Mouse (Mus musculus): ENCODE data around the gene Wnt5b.
"Not testable (repeated sequence)": the region's sequence is repeated elsewhere in the genome, so short reads cannot be mapped to it uniquely, and the experiment has no call there.

The Wnt5b gene

GRCm38 (mm10) chr6:119486381-119487084, 57.6 kb downstream of the Wnt5b start:
- no peak for ATAC-seq (ENCODE audit: low TSS enrichment)

GRCm38 (mm10) chr6:119485486-119485885, 58.7 kb downstream of the Wnt5b start:
- ATAC-seq (ENCODE audit: low TSS enrichment), result no peak

DNA sequence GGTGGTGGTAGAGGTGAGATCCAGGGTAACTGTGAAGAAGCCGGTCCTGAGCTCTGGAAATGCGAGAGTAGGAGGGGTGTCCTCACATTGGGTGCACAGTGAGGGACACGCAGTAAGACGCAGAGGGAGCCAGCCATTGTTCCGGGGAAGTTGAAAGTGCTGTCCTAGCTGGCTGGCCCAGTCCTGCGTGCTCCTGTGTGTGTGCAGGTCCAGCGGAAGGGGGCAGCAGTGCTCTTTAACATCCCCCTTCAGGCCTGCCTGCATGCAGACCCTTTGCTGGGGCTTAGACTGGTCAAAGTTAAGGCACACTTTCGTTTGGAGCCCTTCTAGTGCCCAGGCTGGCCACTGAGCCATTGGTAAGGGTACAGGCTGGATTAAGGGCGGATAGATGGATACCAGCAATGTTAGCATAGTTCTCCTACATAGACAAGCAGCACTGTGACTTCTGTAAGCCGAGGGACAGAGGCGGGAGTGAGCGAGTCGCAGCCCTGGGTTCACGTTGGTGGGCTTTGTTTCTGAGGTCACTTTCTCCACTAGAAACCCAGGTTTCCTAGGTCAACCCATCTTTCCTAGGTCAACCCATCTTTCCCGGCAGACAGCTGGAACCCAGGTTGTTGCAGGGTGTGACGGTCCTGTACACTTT, 61.1 kb downstream of the Wnt5b start:
- peak; percentile 17; the same call in 1 of the 2 replicates for ATAC-seq (ENCODE audit: low TSS enrichment)

- not testable (repeated sequence) for ATAC-seq (ENCODE audit: low TSS enrichment)
These were observed 62.3 kb downstream of the Wnt5b start for GRCm38 (mm10) chr6:119481741-119482390.

GRCm38 (mm10) chr6:119480706-119481331, 63.3 kb downstream of the Wnt5b start:
- no peak for ATAC-seq (ENCODE audit: low TSS enrichment)

DNA sequence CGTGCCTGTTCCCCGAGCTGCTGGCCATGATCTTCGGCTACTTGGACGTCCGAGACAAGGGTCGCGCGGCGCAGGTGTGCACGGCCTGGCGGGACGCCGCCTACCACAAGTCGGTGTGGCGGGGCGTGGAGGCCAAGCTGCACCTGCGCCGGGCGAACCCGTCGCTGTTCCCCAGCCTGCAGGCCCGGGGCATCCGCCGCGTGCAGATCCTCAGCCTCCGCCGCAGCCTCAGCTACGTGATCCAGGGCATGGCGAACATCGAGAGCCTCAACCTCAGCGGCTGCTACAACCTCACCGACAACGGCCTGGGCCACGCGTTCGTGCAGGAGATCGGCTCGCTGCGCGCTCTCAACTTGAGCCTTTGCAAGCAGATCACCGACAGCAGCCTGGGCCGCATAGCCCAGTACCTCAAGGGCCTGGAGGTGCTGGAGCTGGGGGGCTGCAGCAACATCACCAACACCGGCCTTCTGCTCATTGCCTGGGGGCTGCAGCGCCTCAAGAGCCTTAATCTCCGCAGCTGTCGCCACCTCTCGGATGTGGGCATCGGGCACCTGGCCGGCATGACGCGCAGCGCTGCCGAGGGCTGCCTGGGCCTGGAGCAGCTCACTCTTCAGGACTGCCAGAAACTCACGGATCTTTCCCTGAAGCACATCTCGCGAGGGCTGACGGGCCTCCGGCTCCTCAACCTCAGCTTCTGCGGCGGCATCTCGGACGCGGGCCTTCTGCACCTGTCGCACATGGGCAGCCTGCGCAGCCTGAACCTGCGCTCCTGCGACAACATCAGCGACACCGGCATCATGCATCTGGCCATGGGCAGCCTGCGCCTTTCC, 64.1 kb downstream of the Wnt5b start:
- peak; percentile 17 for ATAC-seq (ENCODE audit: low TSS enrichment)

DNA sequence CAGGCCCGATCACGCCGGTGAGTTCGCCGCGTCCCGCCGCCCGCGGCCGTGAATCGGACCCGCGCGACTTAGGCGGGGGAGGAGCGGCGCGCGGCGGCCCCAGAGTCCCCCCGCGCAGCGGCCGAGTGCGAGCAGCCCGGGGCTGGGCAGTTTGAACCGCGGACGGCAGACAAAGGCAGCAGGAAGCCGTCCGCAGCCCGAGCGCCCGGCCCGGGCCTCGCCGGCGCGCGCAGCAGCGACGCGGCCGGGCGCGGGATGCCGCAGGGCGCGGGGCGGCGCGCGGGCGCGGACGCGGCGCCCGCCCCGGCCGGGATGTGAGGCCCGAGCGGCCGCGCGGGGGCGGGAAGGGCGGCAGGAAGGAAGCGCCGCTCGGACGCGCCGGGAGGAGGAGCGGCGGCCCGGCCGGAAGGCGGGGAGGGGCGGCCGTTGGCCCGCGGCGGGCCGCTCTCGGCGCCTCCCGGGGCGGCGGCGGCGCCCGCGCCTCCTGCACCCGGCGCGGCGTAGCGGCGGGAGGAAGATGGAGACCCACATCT, 64.7 kb downstream of the Wnt5b start, which contains the start of gene Fbxl14:
TSS of gene Fbxl14 (plus strand) at position 326 of the 533 bp plus-strand sequence.
- peak; percentile 67 for ATAC-seq (ENCODE audit: low TSS enrichment)

GRCm38 (mm10) chr6:119478560-119479342, 65.4 kb downstream of the Wnt5b start:
- peak; percentile 75 for ATAC-seq (ENCODE audit: low TSS enrichment)

DNA sequence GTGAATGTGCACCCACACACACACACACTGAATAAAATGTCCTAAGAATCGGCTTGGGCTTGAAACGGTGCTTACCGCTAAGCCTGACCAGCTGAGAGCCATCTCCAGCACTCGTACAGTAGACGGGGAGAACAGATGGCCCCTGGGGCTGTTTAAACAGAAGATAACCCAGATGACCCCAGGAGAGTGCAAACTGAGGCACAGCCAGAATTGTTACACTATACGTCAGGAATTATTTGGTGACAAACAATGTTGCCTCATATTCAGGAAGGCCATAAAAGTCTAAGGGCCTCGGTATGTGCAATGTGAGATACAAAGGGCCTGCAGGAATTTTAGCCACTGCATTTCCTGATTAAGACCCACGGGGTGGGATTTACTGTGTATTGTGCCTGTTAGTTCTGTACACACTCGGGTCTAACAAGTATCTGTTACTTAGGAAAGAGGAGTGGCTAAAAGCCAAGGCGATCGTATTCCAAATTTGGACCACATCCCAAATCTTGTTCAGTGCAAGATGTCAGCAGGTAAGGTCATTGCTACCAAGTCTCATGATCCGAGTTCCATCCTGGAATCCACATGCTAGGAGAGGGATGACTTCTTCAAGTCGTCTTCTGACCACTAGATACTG, 66.3 kb downstream of the Wnt5b start:
- ATAC-seq (ENCODE audit: low TSS enrichment), result no peak

- no peak for ATAC-seq (ENCODE audit: low TSS enrichment)
These were observed 68.2 kb downstream of the Wnt5b start for GRCm38 (mm10) chr6:119475988-119476387.

DNA sequence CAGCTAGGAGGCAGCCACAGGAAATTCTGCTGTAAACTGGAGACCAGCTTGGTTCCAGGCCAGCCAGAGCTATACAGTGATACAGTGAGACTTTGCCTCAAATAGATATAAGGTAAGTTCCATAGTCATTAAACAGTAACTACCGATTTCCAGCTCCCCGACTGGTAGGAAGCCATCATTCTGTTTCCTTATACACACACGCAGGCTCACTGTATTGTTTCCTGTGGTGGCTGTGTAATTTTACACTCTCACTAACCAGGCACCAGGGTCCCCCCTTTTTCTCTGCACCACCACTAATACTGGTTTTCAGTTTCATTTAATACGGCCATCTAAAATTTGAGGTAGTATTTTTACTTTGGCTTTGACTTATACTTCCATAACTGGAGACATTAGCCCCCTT, 70.2 kb downstream of the Wnt5b start:
- ATAC-seq (ENCODE audit: low TSS enrichment), result no peak

- no peak for ATAC-seq (ENCODE audit: low TSS enrichment)
These were observed 70.7 kb downstream of the Wnt5b start for GRCm38 (mm10) chr6:119473446-119473845.

DNA sequence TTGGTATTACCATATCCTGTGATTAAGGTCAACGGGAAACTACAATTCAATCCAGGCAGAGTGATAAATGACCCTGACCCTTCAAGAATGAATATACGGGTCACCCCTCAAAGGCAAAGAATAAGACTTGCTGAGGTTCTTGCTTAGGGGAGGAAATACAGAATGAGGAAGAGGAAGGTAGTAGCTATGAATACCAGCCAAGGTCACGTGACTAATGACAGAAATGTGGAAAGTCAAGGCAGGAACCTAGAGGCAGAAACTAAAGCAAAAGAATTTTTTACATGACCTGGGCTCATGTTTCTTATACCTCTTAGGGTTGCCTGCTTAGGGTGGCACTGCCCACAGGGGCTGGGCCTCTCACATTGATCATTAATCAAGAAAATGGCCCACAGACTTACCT, 71.4 kb downstream of the Wnt5b start:
- ATAC-seq (ENCODE audit: low TSS enrichment), result no peak

GRCm38 (mm10) chr6:119472135-119472534, 72.0 kb downstream of the Wnt5b start:
- peak; percentile 57; the same call in 1 of the 2 replicates for ATAC-seq (ENCODE audit: low TSS enrichment)

DNA sequence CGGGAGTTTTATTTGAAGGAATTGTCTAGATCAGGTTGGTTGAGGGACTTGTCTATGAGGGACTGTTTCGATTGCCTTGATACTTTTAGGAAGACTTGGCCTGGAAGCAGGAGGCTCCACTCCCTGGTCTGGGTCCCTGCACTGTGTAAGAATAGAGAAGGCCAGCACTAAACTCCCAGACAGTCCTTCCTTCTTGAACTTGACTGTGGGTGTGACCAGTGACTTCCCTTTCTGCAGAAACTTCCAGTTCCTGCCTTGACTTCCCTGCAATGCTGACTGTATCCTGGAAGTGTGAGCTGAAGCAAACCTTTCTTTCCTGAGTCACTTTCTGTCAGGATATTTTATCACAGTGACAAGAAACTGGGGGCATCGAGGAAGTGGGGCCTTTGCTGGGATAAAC, 73.4 kb downstream of the Wnt5b start:
- ATAC-seq (ENCODE audit: low TSS enrichment), result no peak

- ATAC-seq (ENCODE audit: low TSS enrichment), result peak; percentile 69
These were observed 76.4 kb downstream of the Wnt5b start for GRCm38 (mm10) chr6:119467785-119468059.

GRCm38 (mm10) chr6:119466921-119467784, 77.0 kb downstream of the Wnt5b start:
- ATAC-seq (ENCODE audit: low TSS enrichment), result peak; percentile 62

- ATAC-seq (ENCODE audit: low TSS enrichment), result no peak
These were observed 78.0 kb downstream of the Wnt5b start for GRCm38 (mm10) chr6:119466161-119466560.

- no peak for ATAC-seq (ENCODE audit: low TSS enrichment)
These were observed 83.8 kb downstream of the Wnt5b start for GRCm38 (mm10) chr6:119460391-119460790.
